Mouse (Mus musculus): ENCODE measurements around the gene Otud6a.
"Not testable (repeated sequence)": the region's sequence is repeated elsewhere in the genome, so short reads cannot be mapped to it uniquely, and the experiment has no call there.

The Otud6a gene

DNA sequence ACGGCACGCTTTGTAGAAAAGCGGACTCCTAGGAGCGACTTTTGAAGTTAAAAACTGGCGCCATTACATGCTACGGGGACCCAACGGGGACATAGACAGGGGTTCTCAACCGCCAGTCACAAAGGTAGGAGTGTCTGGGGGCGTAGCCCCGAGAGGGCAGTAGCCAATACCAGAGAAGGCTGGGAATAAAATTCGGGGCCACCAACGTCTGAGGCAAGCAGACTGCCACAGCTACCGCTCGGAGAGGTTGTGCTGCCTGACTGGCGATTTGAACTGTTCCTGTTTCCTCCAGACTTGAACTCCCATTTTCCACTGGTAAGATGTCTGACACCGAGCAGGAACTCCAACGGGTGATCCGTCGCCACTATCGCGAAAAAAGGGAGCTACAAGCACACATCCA, at the start of gene Otud6a:
Gene Otud6a, plus strand, starts transcription at position 321 of the 400 bp plus-strand sequence.
- DNase-seq (ENCODE audit: low read depth, low spot score) = no peak

DNA sequence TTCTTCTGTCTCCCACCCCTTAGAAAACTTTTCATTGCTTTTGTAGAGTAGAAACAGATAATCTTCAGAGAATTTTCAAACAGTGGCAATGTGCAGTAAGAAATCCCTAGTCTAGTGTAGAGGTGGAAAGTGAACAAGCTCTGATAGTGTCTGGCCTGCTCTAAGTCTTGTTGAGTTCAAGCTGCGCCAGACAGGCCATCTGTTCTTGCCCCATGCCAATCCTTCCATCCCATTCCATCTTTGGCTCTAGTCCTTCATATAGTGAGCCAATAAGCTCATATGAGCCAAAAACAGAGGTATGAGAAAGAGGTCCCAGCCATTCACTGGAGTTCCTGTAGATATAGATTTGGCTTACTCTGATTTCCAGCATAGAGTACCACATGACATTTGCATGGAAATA, 38.9 kb upstream of the Otud6a start:
- DNase-seq (ENCODE audit: low read depth, low spot score) = no peak

DNA sequence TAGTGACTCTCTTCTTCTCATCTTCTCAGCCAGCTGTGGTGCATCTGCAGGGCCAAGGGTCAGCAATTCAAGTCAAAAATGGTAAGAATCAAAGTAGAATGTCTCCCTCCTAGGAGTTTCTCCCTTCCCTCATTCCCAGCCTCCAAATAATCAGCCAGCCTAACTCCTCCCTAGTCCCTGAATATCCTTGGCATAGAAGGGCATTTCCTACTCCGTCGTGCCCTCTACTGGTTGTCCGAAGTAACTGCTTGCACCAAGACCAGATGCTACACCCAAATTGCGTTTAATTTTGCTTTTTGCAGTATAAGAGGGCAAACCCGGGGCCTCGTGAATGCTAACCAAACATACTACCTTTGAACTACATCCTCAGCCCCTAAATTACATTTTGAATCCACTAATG, 36.5 kb upstream of the Otud6a start:
- DNase-seq (ENCODE audit: low read depth, low spot score) = peak; percentile 44

DNA sequence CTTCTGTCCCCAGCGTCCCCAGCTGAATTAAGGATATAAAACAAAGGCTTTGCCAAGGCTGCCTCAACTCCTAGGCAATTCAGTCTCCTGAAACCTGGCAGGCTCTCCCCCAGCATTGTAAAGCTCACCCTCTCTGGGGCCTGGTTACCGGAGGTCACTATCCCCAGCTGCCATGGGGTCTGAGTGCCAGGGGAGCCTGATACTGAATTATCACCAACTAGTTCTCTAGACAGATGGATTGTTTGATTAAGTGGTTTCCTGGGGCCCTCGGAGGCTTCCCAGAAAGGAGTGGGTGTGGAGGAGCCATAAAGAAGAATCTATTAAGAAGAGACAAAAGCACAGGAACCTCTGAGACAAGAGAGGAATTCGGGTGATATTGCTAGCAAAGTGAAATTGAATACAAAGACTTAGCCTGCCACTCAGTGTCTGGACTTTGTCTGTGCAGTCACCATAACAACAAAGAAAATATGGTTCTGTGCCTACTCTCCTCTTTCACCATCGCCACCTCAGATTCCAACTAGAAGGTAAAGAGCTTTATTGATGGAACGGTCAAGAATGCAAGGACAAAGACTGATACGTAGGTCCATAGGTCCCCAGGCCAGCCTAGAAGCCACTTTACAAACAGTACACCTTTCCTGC, 34.5 kb upstream of the Otud6a start:
- DNase-seq (ENCODE audit: low read depth, low spot score) = peak; percentile 2

DNA sequence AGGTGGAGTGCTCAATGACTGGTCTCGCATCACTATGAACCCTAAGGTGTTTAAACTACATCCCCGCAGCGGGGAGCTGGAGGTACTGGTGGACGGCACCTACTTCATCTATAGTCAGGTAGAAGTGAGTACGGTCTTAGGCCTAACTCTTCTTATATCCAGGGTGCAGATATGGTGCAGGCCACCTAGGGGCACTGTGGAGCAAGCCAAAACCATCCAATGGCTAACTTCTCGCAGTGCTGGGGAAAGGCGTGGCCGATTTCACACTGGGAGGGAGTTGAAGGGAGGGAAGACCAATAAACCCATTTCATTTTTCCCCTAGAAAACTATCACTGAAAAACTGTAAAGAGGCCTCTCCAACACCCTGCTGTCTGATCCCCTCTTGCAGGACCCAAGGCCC, 33.8 kb upstream of the Otud6a start:
- DNase-seq (ENCODE audit: low read depth, low spot score) = no peak

DNA sequence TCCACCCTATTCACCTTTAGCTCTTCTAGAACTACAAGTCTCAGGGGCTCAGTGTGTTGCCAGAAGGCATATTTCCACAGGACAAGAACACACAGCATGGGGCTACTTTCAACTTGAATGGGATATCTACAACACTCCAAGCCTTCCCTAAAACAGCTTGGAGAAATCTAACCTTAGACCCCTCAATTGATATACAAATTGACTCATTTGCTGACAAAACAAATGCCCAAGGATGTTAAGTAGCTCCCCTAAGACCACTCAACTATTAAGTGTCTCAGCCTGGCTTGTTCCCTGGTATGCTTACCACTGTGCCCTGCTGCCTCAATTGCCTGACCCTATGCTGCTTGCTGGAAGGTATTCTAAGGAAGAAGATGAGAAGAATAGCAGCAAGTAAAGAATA, 27.9 kb upstream of the Otud6a start:
- no peak for DNase-seq (ENCODE audit: low read depth, low spot score)

DNA sequence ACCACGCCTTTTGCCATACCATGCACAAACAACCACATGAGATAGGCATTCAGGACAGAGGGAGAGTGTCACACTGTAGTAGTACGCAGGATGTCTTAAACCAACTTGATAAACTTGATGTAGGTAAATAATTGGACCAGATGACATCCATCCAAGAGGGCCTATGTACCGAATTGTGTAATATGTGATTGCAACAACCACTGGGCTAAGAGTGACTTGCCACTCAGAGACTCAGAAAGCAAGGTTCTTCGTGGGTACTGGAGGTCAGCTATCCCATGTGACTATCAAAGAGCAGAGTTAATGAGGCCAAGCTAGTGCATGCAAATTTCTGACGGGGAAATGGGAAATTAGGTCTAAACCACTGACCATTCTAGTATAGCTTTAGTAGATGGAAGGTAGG, 27.2 kb upstream of the Otud6a start:
- DNase-seq (ENCODE audit: low read depth, low spot score) = no peak

DNA sequence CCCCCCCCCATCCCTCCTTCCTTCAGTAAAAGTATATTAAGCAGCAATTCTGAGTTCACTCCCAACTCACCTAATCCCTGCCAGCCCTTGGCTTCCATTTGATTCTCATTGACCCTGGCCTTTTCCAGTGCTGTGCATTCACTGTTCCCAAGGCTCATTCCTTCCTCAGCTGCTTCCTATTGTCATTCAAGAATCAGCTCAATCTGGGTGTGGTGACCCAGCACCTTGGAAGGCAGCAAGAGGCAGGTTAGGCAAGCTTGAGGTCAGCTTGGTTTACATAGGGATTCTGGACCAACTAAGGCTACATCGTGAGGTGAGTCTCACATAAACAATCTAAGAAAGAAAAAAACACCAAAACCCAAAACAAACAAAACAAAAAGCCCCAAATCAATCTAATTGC, 19.6 kb upstream of the Otud6a start:
- DNase-seq (ENCODE audit: low read depth, low spot score) = no peak

DNA sequence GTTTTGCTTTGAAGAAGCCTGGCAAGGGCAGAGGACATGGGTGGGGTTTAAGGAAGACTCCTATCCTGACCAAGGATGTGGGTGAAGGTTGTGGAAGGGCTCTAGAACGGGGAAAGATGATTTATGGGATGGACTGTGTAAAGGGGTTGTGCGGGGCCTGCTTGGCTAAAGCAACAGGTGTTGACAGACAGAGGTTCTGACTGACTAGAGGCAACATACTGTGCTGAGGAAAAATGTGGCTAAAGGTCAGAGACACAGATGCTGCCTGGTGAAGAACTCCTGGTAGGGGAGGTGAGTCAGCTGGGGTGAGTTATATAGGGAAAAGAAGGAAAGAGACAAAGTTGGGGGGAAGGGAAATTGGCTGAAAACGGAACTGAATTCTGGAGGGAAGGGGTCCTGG, 3.5 kb downstream of the Otud6a start:
- DNase-seq (ENCODE audit: low read depth, low spot score) = peak; percentile 21

DNA sequence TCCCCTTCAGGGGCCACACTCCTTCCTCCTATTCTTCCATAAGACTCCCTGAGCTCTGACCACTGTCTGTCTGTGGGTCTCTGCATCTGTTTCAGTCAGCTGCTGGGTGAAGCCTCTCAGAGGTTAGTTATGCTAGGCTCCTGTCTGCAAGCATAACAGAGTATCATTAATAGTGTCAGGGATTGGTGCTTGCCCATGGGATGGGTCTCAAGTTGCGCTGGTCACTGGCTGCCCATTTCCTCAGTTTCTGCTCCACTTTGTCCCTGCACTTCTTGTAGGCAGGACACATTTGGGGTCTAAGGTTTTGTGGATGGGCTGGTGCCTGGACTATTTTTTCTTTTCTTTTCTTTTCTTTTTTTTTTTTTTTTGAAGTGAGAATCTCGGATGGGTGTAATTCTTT, 13.8 kb downstream of the Otud6a start, which contains the start of gene Awat2:
Gene Awat2, minus strand, starts transcription at position 101 of the 400 bp plus-strand sequence.
- DNase-seq (ENCODE audit: low read depth, low spot score) = not testable (repeated sequence)

DNA sequence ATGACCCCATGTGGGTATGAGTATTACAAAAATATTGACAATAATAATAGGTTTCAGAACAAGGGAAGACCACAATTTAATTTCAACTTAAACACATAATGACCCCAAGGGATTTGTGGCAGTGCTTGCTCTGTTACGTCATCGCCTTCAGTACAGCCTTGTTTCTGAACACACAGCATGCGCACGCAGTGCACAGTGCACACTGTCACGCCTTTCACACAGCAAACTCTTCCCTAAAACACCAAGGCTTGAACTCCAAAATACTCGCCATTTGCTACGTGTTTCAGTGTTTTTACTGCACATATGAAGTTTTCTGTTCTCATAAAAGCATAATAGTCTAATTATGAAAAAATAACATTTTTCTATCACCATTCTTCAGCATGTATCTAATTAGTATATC, 14.7 kb downstream of the Otud6a start:
- no peak for DNase-seq (ENCODE audit: low read depth, low spot score)

DNA sequence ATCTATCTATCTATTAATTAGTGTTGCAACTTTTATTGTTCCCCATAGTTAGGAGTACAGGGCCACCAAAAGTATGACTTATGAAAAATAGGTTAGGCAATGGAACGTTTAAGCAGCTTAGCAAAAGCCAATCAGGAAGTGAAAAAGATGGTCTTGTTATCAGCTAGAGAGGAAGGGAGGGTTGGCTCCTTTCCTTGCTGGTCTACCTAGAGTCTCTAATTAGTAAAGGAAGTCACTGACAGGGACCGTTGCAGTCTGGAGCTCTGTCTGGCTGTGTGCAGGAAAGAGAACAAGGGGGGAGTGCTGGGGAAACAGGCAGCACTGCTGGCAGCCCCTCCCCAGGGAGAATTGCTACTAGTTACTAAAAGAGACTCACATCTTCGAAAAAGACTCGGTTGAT, 39.2 kb downstream of the Otud6a start:
- DNase-seq (ENCODE audit: low read depth, low spot score) = no peak

DNA sequence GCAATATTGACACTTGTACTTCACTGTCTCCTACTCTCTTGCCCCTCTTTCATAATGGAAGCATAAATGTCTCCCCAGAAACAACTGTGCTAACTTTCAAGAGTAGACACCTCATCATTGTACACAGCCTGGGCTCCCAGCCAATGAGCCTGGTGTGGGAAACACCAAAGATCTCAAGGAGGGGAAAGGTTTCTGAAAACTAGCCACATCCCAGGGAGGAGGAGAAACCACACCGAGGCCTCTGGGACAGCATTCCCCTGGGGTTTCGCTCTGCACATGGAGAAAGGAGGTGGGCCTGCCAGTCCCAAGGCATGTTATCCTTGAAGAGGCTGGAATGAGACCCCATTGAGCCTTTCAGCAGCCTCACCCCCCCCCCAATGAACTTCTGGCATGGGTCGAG, 41.3 kb downstream of the Otud6a start:
- no peak for DNase-seq (ENCODE audit: low read depth, low spot score)

DNA sequence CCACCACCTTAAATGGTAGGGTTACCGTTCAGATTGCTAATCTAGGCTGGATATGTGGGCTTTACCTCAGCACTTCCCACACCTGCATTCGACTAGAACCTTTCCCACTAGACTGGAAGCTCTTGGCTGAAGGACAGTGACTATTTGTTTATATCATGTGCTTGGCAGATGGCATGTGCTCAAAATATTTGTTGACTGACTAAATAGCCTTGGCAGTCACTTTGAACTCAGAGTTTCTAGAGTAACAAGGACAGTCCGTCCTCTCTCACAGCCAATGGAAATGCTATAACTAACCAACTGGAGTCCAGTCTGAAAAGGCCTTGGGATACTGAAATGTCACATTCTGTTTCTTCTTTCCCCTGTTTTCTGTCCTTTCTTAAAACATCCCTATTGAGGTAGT, 42.7 kb downstream of the Otud6a start:
- DNase-seq (ENCODE audit: low read depth, low spot score) = no peak

DNA sequence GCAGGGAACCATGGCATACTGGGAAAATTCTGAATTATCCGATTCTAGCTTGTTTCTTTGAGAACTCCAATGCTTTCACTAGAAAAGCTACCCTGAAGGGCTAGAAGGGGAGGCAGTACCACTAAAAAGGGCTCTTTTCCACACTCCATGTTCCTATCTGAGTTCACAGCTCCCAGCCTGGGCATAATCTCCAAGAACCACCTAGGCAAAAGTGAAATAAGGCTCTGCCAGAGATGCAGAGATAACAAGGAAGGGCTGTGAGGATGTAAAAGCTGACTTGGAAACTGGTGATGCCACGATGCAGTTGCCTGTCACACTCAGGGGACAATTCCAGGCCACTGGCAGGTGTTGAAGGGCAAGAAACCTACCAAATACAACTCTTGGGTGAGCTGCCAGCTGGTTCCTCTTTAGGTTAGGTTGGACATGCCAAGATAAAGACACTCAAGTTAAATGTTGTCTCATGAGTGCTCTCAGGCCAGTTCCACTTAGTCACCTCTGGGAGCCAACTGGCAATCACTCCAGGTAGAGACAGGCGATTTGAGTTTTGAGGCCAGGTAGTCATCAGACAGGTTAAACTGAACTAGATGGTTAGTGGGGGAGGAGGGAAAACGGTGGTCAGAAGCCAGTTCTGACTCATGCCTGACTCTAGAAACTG, 46.9 kb downstream of the Otud6a start:
- no peak for DNase-seq (ENCODE audit: low read depth, low spot score)
